Mouse (Mus musculus): ENCODE measurements around the gene Arhgap8.

Arhgap8 gene

GRCm38 (mm10) chr15:84719791-84720190, at the start of gene Arhgap8:
Arhgap8 (plus strand) TSS chr15:84720052.
- no peak for DNase-seq (ENCODE audit: low read depth, low spot score)

DNA sequence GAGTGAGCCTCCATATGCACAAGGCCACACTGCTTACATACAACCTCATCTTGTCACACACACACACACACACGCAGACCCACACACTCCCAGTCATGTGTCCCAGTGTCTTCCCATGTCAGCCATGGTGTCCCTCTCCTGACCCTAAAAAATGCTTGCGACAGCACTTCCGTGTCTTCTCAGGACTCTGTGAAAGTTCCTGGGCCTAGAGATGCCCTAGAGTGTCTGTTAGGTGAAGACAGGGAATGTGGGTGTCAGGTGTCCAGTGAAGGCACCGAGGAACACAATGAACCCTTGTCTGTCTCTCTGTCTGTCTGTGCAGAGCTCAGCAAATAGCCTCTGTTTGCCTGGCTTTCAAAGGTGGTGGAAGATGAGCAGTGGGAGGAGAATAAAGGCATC, 49.2 kb upstream of the Arhgap8 start:
- DNase-seq (ENCODE audit: low read depth, low spot score): no peak

- DNase-seq (ENCODE audit: low read depth, low spot score): no peak
Measured at GRCm38 (mm10) chr15:84671401-84672307, 48.2 kb upstream of the Arhgap8 start.

- no peak for DNase-seq (ENCODE audit: low read depth, low spot score)
Measured at GRCm38 (mm10) chr15:84672308-84672615, 47.6 kb upstream of the Arhgap8 start.

- DNase-seq (ENCODE audit: low read depth, low spot score): no peak
Measured at GRCm38 (mm10) chr15:84672616-84673015, 47.2 kb upstream of the Arhgap8 start.

- no peak for DNase-seq (ENCODE audit: low read depth, low spot score)
Measured at GRCm38 (mm10) chr15:84674329-84675067, 45.4 kb upstream of the Arhgap8 start.

DNA sequence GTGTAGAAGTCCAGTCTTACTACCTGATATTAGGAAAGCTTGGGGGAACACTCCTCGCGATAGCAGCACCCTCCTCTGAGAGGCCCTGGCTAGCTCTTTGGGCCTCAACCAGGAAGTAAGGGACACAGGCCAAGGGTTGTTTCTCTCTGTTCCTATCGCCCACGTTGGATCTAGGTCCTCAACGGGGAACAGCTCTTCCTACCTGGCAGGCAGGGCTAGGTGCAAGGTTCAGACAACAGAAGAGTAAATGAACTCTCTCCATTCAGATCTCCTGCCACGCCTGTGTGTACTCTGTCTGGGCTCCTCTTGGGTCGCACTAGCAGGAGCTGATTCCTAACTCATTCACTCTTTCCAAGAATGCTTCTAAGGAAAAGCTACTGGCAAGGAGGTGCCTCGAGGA, 44.5 kb upstream of the Arhgap8 start:
- DNase-seq (ENCODE audit: low read depth, low spot score): no peak

DNA sequence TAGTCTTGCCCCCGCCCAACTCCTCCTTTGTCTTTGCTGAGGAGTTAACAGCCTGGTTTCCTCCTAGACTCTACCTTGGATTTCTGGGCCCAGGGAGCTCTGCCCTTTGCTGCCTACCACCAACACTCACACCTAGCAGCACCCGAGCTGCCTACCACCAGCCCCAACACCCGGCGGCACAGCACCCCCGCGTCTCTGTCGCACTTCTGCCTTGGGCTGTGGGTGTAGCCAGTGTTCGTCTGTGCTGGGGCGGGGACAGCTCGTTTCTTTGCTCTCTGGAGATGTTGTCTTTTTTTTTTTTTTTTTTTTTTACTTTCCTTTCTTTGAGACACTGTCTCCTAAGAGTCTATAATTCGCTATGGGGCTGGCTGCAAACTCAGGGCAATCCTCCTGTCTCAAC, 41.9 kb upstream of the Arhgap8 start:
- DNase-seq (ENCODE audit: low read depth, low spot score): no peak

DNA sequence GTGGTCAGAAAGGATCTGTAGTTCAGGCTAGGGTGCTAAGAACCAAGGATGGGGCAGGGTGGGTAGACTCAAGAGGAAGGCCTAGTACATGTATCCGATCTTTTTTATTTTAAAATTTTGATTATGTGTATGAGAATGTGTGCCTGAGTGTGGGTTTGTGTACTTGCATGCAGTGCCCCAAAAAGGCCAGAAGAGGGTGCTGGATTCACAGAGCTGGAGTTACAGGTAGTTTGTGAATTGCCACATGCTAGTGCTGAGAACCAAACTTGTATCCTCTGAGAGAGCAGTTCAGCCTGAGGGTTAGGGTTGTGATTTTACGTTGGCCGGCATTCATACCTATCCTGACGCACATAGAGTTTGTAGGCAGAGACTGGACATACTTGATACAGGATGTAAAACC, 40.8 kb upstream of the Arhgap8 start:
- DNase-seq (ENCODE audit: low read depth, low spot score): no peak

- DNase-seq (ENCODE audit: low read depth, low spot score): no peak
Measured at GRCm38 (mm10) chr15:84679794-84680193, 40.1 kb upstream of the Arhgap8 start.

DNA sequence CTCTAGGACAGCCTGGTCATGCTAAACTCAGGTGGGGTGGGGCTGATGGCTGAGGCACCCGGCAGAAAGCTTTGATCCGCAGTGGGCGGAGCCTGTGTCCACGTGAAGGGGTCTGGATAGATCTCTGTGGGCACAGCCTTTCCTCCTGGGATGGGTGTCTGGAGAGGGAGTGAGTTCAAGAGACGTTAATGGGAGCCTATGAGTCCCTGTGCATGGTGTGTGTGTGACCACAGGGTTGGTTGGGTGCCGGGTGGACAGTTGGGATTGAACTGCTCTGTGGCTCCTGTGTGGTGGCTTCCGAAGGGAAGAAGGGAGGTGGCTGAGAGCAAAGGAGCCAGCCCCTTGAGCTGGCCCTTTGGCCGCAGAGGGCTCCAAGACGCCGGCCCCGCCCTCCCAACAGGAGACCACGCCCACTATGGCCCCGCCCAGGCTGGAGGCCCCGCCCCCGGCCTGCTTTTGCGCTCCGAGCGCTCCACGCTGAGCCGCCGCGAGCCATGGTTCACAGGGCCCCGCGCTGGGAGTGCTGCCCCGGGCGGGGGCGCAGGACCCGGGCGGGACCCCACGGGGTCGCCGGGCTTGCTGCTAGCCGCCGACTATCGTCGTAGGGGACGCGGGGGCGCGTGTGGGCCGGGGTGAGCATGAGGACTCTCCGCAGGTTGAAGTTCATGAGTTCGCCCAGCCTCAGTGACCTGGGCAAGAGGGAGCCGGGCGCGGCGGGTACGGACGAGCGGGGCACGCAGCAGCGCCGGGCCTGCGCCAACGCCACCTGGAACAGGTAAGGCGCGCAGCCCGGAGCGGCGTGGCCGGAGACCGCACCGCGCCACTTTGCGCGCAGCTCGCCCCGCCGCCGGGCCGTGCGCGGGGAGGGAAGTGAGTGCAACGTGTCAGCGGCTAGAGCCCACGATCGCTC, 39.1 kb upstream of the Arhgap8 start:
- peak; percentile 69 for DNase-seq (ENCODE audit: low read depth, low spot score)

DNA sequence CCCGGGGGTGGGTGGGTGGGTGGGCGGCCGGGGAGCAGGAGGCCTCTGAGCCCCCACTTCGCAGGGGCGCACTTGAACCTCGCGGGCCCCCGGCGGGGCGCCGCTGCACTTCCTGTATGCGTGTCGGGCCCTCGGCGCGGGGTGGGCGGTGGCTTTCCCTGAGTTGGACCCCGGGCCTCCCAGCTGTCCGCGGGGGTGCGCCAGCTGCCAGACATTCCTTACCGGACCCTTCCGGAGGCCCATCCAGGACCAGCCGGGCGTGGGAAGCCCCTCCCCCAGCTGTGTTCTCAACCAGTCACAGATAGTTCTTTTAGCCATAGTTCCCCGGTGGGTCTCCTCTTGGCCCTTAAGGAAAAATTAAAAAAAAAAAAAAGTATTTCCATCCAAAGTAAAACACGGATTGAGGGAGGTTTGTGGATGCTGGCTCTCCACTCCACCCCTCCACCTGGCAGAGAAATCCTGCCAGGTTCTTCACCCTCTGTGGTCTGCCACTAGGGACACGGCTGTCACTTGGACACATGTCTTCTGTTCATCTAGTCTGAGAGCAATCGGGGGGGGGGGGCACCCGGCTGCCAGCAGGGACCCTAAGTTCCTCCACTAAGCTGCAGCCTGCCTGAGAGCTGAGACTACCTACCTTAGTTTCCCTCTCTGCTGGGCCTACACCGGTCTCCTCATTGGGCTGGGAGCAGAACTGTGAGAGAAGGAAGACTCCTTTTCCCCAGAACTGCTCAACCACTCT, 38.2 kb upstream of the Arhgap8 start:
- no peak for DNase-seq (ENCODE audit: low read depth, low spot score)

- DNase-seq (ENCODE audit: low read depth, low spot score): no peak
Measured at GRCm38 (mm10) chr15:84682206-84682605, 37.6 kb upstream of the Arhgap8 start.

- DNase-seq (ENCODE audit: low read depth, low spot score): no peak
Measured at GRCm38 (mm10) chr15:84682821-84683220, 37.0 kb upstream of the Arhgap8 start.

- DNase-seq (ENCODE audit: low read depth, low spot score): no peak
Measured at GRCm38 (mm10) chr15:84684520-84684919, 35.3 kb upstream of the Arhgap8 start.

DNA sequence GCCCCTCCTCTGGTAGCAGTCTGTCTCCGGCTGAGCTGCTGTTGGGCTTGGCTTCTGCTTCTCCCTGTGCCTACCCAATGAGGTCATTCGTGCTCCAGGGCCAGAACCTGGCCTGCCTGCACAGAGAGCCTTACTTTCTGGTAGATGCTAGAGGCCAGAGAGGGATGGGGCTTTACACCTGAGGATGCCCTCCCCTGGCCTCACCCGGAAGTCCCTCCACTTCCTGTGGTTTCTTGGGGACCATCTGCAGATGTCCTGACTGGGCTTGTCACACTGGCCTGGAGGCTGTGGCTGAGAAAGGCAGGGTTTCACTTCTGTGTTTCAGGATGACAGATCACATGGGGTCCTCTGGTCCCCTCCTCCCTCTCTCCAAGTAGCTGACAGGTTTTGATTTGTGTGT, 34.4 kb upstream of the Arhgap8 start:
- peak; percentile 54 for DNase-seq (ENCODE audit: low read depth, low spot score)

DNA sequence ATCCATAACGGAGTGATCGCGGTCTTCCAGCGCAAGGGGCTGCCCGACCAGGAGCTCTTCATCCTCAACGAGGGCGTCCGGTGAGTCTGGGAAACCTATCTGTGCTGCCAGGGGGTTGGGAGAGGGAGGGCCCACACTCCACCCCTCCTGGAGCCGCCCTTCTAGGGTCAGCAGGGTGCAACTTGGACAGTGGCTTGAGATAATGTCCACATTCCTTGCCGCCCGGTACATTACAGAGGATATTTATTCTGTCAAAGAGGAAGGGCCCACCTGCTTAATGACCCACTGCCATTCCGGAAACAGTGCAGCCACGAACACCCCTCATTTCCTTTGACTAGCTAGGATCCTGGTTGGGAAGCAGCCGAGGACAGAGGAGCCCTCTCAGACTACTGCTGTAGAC, 31.9 kb upstream of the Arhgap8 start:
- DNase-seq (ENCODE audit: low read depth, low spot score): no peak

DNA sequence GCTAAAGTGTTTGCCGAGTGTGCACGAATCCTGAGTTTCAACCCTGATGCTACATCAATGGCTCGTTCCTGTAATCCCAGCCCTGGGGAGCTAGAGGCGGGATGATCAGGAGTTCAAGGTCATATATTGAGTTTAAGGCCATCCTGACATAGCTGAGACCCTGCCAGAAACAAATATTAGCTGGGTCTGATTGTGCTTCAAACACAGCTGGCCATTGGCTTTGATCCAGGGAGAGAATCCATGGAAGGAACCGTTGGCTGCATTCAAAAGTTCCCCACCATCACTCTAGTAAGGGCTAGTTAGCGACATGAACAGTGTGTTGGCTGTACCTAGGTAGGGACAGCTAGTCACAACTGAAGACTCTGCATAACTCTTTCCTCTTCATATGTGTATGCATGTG, 30.5 kb upstream of the Arhgap8 start:
- DNase-seq (ENCODE audit: low read depth, low spot score): no peak

- no peak for DNase-seq (ENCODE audit: low read depth, low spot score)
Measured at GRCm38 (mm10) chr15:84691513-84691912, 28.3 kb upstream of the Arhgap8 start.

- no peak for DNase-seq (ENCODE audit: low read depth, low spot score)
Measured at GRCm38 (mm10) chr15:84692645-84693044, 27.2 kb upstream of the Arhgap8 start.

DNA sequence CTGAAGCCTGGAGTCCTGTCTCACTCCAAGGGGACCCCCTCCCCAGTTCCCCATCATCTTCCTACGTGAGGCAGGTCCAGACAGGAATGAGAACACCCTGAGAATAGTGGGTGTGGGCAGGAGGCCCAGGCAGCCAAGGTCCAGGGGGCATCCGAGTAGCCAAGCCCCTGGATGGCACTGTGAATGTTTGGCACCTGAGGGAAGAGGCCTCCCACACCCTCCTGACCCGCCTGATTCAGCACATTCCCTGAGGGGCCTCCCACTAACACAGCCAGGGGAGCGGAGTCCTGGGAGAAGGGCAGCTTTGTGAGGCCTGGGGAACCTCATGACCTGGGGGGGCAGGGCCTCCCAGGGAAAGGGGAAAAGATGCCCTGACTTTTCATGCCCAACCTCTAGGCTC, 23.8 kb upstream of the Arhgap8 start:
- DNase-seq (ENCODE audit: low read depth, low spot score): no peak

Data from skeletal muscle tissue, adult 2 months (tissue).